Mouse (Mus musculus): ENCODE measurements around the gene Paqr5.

GRCm38 (mm10) chr9:62007028-62007427, 19.6 kb downstream of the Paqr5 start:
- no peak for TF ChIP-seq CTCF (IDR thresholded peaks at IDR 0.05; ENCODE audit: extremely low read depth, insufficient read length, insufficient replicate concordance, low read depth, low read length)
- TF ChIP-seq POLR2A (IDR thresholded peaks at IDR 0.05; ENCODE audit: low read depth, low read length), result no peak
